Mouse (Mus musculus): ENCODE measurements around the gene Hephl1.
"Not testable (repeated sequence)": the region's sequence is repeated elsewhere in the genome, so short reads cannot be mapped to it uniquely, and the experiment has no call there.

The Hephl1 gene

GRCm38 (mm10) chr9:15112008-15112407 lies at the start of gene Hephl1:
Gene Hephl1, minus strand, starts transcription at chr9:15112108.
- no peak for DNase-seq

DNA sequence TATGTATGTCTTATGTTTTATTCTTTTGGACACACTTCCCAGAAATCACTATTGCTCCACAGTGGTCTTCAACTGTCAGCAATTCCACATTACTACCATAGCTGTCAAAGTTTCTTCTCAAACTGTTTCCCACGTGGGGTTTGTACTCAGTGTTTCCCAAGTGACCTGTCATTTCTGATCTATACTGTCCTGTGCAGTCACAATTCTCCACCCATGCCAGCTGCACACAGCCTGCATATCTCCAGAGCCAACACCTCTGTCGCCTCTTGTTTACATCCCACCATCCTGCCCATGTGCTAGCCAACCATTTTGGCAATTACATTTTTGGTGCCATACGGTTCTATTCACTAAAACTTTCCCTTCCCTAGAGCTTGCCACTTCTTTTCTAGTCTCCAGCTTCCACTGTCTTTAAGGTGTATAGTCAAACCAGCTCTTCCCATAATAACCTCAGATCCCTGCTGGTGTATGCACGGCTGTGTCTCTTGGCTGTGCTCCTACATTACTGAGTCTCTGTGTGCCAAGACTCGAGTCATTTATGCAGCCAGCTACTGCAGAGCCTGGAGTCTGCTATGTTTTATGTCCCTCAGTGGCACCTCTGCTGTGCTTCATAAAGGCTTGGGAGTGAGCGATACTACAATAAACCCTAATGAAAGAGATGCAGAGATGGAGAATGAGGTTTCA lies 37.5 kb upstream of the Hephl1 start:
- no peak for DNase-seq

- DNase-seq = no peak
Observed at GRCm38 (mm10) chr9:15140546-15140945, 28.6 kb upstream of the Hephl1 start.

GRCm38 (mm10) chr9:15125897-15126296 lies 14.0 kb upstream of the Hephl1 start:
- DNase-seq = no peak

GRCm38 (mm10) chr9:15122431-15122830 lies 10.5 kb upstream of the Hephl1 start:
- no peak for DNase-seq

DNA sequence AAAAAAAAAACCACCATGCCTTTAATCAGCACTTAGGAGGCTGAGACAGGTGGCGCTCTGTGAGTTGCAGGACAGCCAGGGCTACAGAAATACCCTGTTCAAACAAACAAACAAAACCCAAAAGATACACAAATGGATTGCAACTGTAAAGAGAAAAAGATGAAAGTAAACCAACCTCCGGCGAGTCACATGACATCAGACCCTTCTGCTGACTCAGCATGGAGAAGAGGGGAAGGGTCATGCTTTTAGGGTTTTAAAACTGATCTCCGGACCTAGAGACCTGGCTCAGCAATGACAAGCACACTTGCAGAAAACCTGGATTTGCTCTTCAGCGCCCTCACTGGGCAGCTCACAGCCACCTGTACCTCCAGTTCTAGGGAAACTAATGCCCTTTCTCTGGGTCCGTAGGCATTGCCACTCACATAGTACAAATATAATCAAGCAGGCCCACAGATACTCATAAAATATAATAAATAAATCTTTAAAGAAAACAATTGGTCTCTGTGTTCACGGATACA lies 9.0 kb upstream of the Hephl1 start:
- DNase-seq = peak; percentile 11

GRCm38 (mm10) chr9:15120209-15120608 lies 8.3 kb upstream of the Hephl1 start:
- DNase-seq = no peak

GRCm38 (mm10) chr9:15119515-15119914 lies 7.6 kb upstream of the Hephl1 start:
- DNase-seq = no peak

DNA sequence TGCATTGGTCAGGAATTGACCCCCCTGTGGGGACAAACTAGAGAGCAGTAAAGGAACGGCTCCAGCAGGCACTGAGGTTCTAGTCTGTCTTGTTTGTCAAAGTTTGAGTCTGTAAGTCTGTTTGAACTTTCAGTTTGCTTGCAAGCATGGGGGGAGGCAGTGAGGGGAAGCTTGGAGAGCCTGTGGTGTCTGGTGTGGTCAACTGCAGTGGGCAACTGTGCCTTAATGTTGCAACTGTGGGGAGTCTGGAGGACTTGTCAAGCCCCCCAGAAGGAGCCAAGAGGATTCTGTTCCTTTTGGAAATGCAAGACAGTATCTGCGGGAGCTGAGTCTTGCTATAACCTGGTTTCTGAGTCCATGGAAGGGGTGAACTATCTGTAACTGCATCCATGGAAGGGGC lies 4.3 kb upstream of the Hephl1 start:
- no peak for DNase-seq

DNA sequence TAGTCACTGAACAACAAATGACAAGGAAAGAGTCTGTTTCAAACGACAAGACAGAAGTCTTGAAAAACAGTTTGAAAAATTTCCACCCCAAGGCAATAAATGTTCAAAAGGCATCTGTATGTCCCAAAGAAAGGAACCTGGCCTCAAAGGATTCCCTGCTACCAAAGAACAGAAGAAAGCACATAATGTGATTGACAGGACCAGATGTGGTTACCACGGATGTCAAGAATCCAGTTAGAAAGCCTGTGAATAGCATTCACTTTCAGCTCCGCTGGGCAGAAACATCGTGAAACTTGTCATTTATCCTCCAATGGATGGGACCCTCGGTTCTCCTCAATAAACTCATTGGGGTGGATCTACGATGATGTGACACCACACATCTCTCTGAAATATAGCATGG lies 2.2 kb upstream of the Hephl1 start:
- no peak for DNase-seq

DNA sequence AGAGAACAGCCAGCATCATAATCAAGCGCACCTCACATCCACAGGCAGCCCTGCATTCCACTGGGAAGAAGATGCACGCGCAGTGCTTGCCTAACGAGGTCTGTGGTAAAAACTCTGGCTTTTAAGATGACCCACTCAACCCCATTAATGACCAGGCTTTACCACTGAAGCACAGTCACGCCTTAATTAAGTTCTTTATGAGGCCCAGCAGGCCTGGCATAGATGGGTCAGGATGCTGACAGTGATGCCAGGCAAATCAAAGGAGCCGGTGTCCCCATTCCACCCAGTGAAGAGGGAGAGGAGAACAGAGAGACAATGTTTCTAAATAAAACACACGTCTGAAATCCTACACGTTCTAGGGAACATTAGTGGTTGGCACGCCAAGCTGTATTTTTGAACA lies 3.8 kb downstream of the Hephl1 start:
- DNase-seq = no peak

- DNase-seq = no peak
Observed at GRCm38 (mm10) chr9:15105136-15105535, 6.8 kb downstream of the Hephl1 start.

DNA sequence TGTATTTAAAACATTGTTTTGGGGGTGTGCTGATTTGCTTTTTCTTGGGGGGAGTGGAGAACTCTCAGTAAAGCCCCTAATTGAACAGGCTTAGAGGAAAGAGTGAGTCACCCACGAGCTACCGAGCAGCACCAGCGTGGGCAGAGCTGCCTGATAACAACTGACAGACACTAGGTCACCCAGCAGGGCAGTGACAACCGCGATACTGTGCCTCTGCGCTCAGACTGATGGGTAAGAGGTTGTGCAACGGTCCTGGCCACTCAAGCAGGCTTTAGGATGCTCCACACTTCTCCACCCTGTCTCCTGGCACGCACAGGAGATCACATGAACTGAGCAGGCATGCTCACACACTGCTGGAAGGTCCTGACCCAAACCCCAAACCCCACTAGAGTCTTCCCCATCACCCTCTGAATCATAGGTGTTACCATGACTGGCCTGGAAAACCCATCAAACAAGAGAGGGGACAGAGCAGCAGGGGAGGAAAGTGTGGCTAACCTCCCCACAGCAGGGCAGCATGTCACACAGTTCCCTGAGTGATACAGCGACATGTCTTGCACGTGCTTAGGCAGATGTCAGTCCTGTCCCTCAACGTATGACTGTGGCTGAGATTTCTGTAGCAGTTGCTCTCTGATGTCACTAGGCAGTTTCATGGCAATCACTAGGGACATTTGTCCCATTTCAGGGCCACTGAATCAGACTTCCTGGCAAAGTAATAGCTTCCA lies 8.2 kb downstream of the Hephl1 start:
- DNase-seq = no peak

DNA sequence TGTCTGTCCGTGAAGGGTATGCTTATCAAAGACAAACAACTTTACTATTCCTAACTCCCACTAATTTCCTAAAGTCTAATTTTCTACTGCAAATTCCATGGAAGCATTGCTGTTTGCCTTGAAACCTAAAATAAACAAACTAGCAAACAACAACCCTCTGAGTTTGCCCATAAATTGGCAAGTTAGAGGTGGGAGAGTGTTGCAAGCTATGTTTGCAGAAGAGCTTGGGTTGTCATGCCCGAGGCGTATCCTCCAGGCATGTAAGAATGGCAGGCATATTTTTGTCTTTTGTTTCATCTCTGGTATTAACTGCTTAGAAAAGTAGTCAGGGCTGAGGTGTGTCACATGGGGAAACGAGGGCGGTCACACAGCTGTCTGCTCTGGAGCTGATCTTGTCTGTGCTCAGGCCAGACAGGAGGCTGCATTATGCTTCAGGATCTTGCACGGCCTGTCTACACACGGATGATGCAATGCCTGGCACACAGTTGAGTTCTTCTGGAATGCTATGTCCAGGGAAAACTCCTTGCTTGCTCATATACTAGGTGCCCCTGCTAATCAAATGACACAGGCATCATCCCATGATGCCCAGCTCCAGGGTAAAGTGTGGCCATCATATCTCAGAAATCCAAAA lies 10.3 kb downstream of the Hephl1 start:
- no peak for DNase-seq

DNA sequence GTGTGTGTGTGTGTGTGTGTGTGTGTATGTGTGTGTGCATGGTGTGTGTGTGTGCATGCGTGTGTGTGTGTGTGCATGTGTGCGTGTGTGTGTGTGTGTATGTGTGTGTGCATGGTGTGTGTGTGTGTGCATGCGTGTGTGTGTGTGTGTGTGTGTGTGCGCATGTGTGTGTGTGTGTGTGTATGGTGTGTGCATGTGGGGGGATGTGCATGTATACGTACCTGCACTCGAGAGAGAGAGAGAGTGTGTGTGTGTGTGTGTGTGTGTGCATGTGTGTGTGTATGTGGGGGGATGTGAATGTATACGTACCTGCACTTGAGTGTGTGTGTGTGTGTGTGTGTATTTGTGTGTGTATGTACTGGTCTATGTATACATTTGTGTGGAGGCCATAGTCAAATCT lies 13.5 kb downstream of the Hephl1 start:
- DNase-seq = not testable (repeated sequence)

GRCm38 (mm10) chr9:15097172-15097571 lies 14.7 kb downstream of the Hephl1 start:
- no peak for DNase-seq

GRCm38 (mm10) chr9:15096161-15096560 lies 15.7 kb downstream of the Hephl1 start:
- DNase-seq = no peak

- no peak for DNase-seq
Observed at GRCm38 (mm10) chr9:15095206-15095605, 16.7 kb downstream of the Hephl1 start.

DNA sequence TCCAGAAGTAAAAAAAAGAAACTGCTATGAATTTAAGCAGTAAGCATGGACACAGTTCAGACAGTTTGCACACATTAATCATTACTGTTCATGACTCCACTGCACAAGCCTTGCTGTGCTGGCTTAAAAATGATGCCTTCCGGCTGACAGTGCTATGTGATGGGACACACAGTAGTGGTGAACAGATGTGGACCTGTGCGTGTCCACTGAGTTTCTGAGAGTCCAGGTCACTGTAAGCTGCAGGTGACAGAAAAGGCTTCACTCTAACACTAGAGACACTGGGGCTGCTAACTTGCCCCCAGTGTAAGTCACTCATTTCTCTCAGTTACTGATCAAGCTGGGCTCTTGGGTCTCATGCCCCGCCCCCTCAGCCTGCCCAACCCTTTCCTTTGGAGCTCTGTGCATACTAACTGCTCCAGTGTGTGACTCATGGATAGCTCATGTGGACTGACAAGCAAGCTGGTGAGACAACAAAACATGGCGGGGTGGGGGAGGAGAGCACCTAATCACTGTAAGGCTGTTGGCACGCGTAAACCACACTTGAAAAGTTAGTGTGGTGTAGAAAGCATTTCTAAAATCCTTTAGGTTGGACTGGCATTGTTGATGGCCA lies 43.1 kb downstream of the Hephl1 start:
- DNase-seq = no peak

DNA sequence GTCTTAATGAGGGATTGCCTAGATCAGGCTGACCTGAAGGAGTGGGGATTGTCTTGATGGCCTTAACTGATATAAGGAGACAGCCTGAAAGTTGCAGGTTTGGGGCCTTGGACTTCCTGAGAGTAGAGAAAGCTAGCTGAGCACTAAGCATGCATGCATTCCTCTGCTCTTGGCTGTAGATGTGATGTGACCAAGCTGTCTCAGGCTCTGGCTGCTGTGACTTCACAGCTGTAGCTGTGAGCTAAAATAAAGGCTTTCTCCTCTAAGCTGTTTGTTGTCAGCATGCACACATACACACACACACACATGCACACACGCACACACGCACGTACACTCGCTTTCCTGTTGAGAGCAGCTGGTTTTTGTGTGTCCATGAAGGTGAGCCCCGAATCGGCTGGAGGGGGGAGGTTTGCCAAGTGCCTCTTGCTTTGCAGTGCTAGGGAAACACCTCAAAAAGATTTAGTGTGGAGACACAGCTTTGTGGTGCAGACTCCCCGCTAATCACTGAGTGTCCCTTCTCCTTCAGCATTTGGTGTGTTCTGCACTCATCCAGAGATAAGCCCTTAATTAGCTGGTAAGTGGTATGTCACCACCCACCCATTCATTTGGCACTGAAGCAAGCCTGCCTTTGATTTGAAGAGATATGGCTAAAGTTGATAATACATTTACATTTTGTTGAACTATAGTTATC lies 43.8 kb downstream of the Hephl1 start:
- no peak for DNase-seq

GRCm38 (mm10) chr9:15064176-15064575 lies 47.7 kb downstream of the Hephl1 start:
- DNase-seq = no peak

DNA sequence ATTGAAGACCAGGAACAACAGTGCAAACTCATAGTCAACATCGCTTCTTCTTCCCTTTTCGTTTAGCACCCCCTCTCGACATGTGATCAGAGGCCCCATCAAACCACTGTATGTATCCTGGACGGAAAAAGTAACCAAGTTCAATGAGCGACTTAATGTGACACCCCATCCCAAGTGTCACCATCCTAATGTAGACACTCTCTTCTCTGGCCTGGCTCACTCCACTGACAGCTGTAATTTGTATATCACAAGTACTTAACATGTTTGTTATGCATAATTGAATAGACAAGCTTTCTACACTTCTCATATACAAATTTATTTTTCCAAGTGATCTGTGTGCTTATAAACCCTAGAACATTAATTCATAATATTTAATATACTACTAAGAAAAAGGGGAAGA lies 51.1 kb downstream of the Hephl1 start:
- DNase-seq = no peak

DNA sequence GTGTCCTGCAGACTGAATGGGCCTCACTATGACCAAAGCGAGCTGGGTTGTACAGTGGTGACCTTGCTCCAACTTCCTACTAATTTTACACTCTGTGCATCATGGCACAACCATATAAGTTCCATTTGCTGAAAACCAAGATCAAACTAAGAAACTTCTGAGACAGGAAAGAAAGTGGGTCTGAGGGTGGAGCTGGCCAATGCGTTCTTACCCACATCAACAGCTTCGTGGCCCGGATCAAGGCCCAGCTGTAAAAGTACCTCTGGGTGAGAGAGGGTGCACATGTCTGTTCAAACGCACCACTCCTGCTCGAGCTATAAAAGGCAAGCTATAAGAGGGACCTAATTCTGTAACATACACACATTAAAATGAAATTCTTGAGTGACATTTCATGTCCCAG lies 51.9 kb downstream of the Hephl1 start:
- DNase-seq = peak; percentile 26
